Mouse (Mus musculus): ENCODE measurements around the gene Gm10160.

DNA sequence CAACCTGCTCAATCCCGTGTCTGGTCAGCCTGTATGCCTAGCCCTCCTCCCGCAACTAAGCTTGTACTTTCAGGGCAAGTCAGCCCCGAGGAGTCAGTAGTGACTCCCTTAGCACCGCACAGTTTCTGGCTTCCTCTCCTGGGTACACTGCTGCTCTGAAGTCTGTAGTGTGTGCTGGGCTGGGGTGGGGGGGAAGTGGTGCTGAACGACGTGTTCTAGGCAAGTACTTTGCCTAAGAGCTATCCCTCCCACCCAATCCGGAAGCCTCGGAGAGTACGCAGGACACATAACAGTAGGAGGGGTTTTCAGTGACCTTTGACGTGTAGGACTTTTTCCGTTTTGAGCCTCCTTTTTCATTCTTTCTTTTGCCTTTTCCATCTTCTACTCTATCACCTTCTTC is 43.8 kb upstream of the Gm10160 start:
- TF ChIP-seq CTCF (IDR thresholded peaks at IDR 0.05; ENCODE audit: borderline replicate concordance, insufficient read depth, low read depth, low read length), result no peak
- TF ChIP-seq POLR2A (IDR thresholded peaks at IDR 0.05; ENCODE audit: borderline replicate concordance, insufficient read depth, low read length), result no peak

All from cerebellum, adult 2 months (tissue).